Mouse (Mus musculus) forebrain, embryonic 12.5 days (tissue): ENCODE measurements at regions not wholly inside any gene's neighbourhood (a gene's known extent, or its start where the extent isn't known, plus 50 kb on each side); places are given as distances from the start of the nearest gene placed in this dataset.

ENCODE experiments used
- ATAC-seq: fragments of 200-750 bp; cut with Nextera tagmentation; 2 replicates; pipeline ENCODE4 v1.8.0; 2017; ENCODE audit warnings: moderate TSS enrichment; ENCODE audit not compliant: low FRiP score
- H3K27ac ChIP-seq: fragments of 300-500 bp; sonication (generic); 2 replicates; pipeline ENCODE4 v1.5.1; 2016; ENCODE audit warnings: mild to moderate bottlenecking
- H3K27me3 ChIP-seq: fragments of 300-500 bp; sonication (generic); 2 replicates; pipeline ENCODE4 v1.6.1; 2016; ENCODE audit warnings: mild to moderate bottlenecking
- H3K36me3 ChIP-seq: fragments of 300-500 bp; sonication (generic); replicated peaks from 2 replicates; pipeline ENCODE4 v1.6.1; 2016; ENCODE audit warnings: mild to moderate bottlenecking
- H3K4me1 ChIP-seq: fragments of 300-500 bp; sonication (generic); 2 replicates; pipeline ENCODE4 v1.6.1; 2016
- H3K4me2 ChIP-seq: fragments of 300-500 bp; sonication (generic); 2 replicates; pipeline ENCODE4 v1.6.1; 2016; ENCODE audit warnings: mild to moderate bottlenecking, moderate library complexity
- H3K4me3 ChIP-seq: fragments of 300-500 bp; sonication (generic); replicated peaks from 2 replicates; pipeline ENCODE4 v1.5.1; 2016; ENCODE audit warnings: mild to moderate bottlenecking
- H3K9ac ChIP-seq: fragments of 300-500 bp; sonication (generic); 2 replicates; pipeline ENCODE4 v1.6.1; 2016; ENCODE audit warnings: mild to moderate bottlenecking
- H3K9me3 ChIP-seq: fragments of 300-500 bp; sonication (generic); 2 replicates; pipeline ENCODE4 v1.6.1; 2016
- WGBS: fragments of 180-500 bp; shearing (Covaris S2); methylation state at CpG from one replicate; pipeline ENCODE4 v1.1.7; 2016; 5-methylcytosine and 5-hydroxymethylcytosine counted together

DNA sequence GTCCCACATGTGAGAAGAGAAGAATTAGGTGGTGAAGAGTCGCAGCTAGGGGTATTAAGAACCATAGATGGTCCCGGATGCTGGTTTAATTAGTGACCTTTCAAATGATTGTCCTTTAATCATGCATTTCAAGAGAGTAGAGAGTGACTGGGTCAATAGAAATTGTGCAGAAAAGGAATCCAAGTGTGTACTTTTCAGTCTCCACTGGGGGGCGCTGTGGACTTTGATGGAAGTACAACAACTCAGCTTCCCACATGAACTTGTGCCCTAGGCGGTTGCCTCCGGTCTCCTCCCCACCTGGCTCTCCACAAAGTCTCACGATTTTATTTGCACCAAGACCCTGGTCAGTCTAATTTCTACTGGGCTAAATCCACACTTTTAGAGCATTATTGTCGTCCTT is 142.8 kb upstream of the Zfp618 start:
- Histone ChIP-seq H3K9ac (no peak overlapping the region), H3K4me3 (no peak overlapping the region), H3K4me1 (no peaks in the 10 kb centered on the region; the same call in 1 of the 2 replicates), H3K4me2 (no peak overlapping the region), H3K36me3 (no peaks in the 10 kb centered on the region), H3K27ac (no peak overlapping the region), H3K27me3 (no peaks in the 10 kb centered on the region), H3K9me3 (no peaks in the 10 kb centered on the region)
- no peak for ATAC-seq
- WGBS: 52% methylated on average over 7 of the region's 7 CpGs

DNA sequence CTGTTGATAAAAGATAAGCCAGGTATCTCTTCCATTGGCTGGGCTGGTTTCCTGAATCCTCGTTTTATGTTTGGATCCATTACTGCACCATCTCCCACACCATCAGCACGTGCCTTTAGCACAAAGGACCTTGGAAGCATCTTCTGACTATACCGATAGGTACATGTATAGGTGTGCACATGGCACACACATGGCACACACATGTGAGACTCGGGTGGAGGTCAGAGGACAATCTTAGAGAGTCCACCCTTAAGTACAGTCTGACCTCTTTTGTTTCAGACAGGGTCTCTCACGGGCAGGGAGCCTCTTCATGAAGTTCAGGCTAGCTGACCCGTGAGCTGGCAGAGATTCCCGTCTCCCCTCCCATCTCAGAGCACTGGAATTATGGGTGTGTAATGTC is 142.3 kb upstream of the Zfp618 start:
- no peak overlapping the region for H3K9ac ChIP-seq
- H3K27me3 ChIP-seq: no peaks in the 10 kb centered on the region
- no peak overlapping the region for H3K4me3 ChIP-seq
- H3K27ac ChIP-seq: no peak overlapping the region
- no peaks in the 10 kb centered on the region for H3K36me3 ChIP-seq
- ATAC-seq: no peak
- H3K9me3 ChIP-seq: no peaks in the 10 kb centered on the region
- WGBS: 82% methylated on average over 7 of the region's 7 CpGs
- H3K4me2 ChIP-seq: no peak overlapping the region
- H3K4me1 ChIP-seq: no peaks in the 10 kb centered on the region; the same call in 1 of the 2 replicates

DNA sequence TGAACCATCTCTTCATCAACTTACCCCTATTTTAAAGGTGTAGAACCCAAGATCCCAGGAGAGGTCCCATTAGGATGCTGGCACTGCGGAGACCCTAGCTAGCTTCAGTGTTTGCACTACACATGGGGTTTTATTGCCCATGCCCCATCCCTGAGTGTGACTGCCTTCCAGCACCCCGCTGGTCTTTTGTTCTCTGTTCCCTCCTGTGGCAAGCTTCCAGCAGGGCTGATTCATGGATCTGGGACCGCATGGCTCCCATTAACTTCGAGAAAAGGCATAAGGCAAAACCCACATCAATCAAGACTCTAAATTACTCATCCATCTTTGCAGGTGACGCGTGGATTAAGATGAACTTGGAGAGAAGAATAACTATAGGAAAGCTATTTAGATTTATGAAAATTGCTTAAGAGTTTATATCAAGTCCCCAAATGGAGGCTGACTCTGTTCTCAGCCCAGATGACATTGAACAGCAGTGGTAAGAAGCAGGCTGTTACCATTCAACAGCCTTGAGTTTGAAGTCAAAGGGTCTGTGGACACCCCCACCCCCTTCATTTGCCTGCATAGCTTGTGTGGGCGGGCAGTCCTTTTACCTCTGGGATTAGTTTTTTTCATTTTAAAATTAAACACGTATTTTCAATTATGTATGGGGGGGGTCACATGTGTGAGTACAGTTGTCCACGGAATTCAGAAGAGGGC is 141.7 kb upstream of the Zfp618 start:
- Histone ChIP-seq H3K36me3 (no peaks in the 10 kb centered on the region), H3K4me1 (no peaks in the 10 kb centered on the region; the same call in 1 of the 2 replicates), H3K9me3 (no peaks in the 10 kb centered on the region), H3K27ac (no peak overlapping the region), H3K9ac (no peak overlapping the region), H3K27me3 (no peaks in the 10 kb centered on the region), H3K4me3 (no peak overlapping the region), H3K4me2 (no peak overlapping the region)
- ATAC-seq: no peak
- 50% methylated on average over 9 of the region's 9 CpGs for WGBS

DNA sequence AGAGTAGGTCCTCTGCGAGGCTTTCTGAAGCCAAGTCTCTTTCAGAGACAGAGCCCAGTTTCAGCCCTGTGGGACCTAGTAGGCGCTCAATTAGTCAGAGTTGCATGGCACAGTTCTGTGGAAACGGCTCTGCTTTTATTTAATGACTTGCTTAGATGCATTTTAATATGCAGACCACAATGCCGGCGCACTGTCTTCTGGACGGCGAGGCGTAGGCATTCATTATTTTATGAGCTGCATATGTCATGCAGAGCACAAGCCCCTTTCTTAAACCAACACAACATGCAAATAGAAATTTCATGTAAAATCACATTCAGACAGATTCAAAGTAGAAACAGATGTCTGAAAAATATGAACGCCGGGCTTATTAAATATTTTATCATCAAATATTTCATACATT is 140.8 kb upstream of the Zfp618 start:
- no peak overlapping the region for H3K4me2 ChIP-seq
- H3K27ac ChIP-seq: no peak overlapping the region
- no peak for ATAC-seq
- H3K9ac ChIP-seq: no peak overlapping the region
- no peak overlapping the region for H3K4me3 ChIP-seq
- WGBS: 70% methylated on average over 10 of the region's 10 CpGs
- no peaks in the 10 kb centered on the region; the same call in 1 of the 2 replicates for H3K4me1 ChIP-seq
- H3K27me3 ChIP-seq: no peaks in the 10 kb centered on the region
- H3K36me3 ChIP-seq: no peaks in the 10 kb centered on the region
- no peaks in the 10 kb centered on the region for H3K9me3 ChIP-seq

DNA sequence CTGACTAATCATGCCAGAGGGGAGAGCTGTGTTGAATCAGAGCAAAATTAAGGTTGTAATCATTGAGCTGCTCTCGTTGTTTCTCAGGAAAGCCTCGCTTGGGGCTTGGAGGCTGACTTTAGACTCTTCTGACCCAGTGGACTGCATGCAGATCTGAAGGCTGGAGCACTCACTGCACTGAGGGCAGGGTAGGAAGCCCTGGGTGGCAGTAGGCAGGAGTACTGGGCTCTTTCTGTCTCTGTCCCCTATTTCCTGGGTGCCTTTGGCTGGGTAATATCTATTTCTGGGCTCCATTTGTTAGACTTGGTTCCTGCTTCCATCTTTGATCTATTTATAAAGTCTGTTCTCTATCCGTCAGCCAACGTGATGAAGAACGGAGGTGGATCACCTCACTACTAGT is 140.1 kb upstream of the Zfp618 start:
- 86% methylated on average over 5 of the region's 5 CpGs for WGBS
- H3K27me3 ChIP-seq: no peaks in the 10 kb centered on the region
- no peak for ATAC-seq
- no peaks in the 10 kb centered on the region for H3K36me3 ChIP-seq
- no peaks in the 10 kb centered on the region; the same call in 1 of the 2 replicates for H3K4me1 ChIP-seq
- 0 out of 2 replicates have a peak overlapping the region, but pooled peaks have one; percentile 19 for H3K27ac ChIP-seq
- no peaks in the 10 kb centered on the region for H3K9me3 ChIP-seq
- H3K4me2 ChIP-seq: no peak overlapping the region
- no peak overlapping the region for H3K9ac ChIP-seq
- no peak overlapping the region for H3K4me3 ChIP-seq

- Histone ChIP-seq H3K4me3 (no peak overlapping the region), H3K27ac (no peak overlapping the region), H3K9ac (no peak overlapping the region), H3K36me3 (no peaks in the 10 kb centered on the region), H3K27me3 (no peaks in the 10 kb centered on the region), H3K4me2 (no peak overlapping the region), H3K9me3 (no peaks in the 10 kb centered on the region), H3K4me1 (peaks cover 2% of the 10 kb centered on the region)
- 67% methylated on average over 7 of the region's 7 CpGs for WGBS
- ATAC-seq: no peak
Observed at GRCm38 (mm10) chr4:62828963-62829362, 136.4 kb upstream of the Zfp618 start.

- H3K9me3 ChIP-seq: no peaks in the 10 kb centered on the region
- 9% methylated on average over 7 of the region's 7 CpGs for WGBS
- no peak overlapping the region for H3K4me2 ChIP-seq
Observed at GRCm38 (mm10) chr4:62833944-62834343, 131.4 kb upstream of the Zfp618 start.

DNA sequence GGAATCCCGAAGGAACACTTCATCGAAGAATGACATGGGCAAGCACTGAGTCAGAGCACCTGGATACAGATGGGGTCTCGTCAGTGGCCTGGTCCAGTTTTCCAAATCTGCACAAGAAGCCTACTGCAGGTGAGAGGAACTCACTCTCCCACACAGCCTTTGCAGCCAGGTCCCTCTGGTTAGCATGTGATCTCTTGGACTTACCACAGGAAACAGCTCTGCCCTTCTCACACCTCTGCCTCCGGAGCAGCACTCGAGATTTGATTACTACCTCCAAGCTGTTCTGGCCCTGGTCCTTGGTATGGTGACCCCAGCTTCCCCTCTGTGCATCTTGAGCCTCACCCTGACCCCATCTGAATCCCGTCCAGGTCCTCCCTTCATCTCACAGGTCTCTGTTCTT is 128.5 kb upstream of the Zfp618 start:
- H3K27ac ChIP-seq: no peak overlapping the region
- H3K4me3 ChIP-seq: no peak overlapping the region
- peaks cover 13% of the 10 kb centered on the region for H3K4me1 ChIP-seq
- H3K4me2 ChIP-seq: no peak overlapping the region
- 69% methylated on average over 6 of the region's 6 CpGs for WGBS
- no peaks in the 10 kb centered on the region for H3K36me3 ChIP-seq
- H3K9me3 ChIP-seq: no peaks in the 10 kb centered on the region
- no peak overlapping the region for H3K9ac ChIP-seq
- no peaks in the 10 kb centered on the region for H3K27me3 ChIP-seq
- ATAC-seq: no peak

More at GRCm38 (mm10) chr4:62833944-62834343, 131.4 kb upstream of the Zfp618 start:
- H3K27me3 ChIP-seq: no peaks in the 10 kb centered on the region
- H3K36me3 ChIP-seq: no peaks in the 10 kb centered on the region
- H3K4me1 ChIP-seq: peaks cover 13% of the 10 kb centered on the region
- no peak overlapping the region for H3K27ac ChIP-seq
- H3K9ac ChIP-seq: no peak overlapping the region
- peak; percentile 83; the same call in 1 of the 2 replicates for ATAC-seq
- no peak overlapping the region for H3K4me3 ChIP-seq

DNA sequence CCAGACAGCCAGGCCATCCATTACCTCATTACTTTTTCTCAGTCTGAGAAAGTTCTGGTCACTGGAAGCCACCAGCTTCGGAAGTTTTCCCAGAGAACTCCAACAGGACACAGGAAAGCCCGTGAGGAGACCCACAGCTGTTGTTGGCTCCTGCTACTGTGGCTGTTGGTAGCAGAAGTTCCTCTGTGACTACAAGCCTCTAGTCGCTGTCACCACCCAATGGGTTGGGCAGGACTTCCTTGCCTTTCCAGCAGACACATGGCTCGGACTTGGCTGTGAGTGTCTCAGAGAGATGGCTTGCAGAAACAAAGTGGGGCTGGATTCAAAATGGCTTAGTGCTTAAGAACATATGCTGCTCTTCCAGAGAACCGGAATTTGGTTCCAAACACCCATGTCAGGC is 114.8 kb upstream of the Zfp618 start:
- WGBS: 89% methylated on average over 5 of the region's 5 CpGs
- ATAC-seq: no peak
- H3K9me3 ChIP-seq: no peaks in the 10 kb centered on the region
- no peak overlapping the region for H3K4me3 ChIP-seq
- H3K27ac ChIP-seq: no peak overlapping the region
- H3K4me2 ChIP-seq: no peak overlapping the region
- H3K36me3 ChIP-seq: no peaks in the 10 kb centered on the region
- H3K27me3 ChIP-seq: no peaks in the 10 kb centered on the region
- H3K9ac ChIP-seq: no peak overlapping the region
- H3K4me1 ChIP-seq: no peaks in the 10 kb centered on the region

DNA sequence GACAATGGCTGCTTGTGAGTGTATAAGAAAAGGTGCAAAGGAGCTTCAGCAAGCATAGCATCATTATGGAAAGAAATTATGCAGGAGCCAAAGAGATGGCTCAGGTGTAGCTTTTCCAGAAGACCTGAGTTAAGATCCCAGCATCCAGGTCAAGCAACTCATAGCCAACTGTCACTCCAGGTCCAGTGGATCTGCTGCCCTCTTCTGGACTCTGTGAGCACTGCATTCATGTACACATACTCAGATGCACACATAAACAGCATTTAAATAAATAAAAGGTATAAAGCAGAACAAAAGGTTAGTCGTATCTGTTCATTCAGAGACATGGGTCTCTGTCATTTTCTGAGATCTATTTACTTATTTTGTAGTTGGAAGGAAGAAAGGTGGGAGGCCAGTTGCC is 112.0 kb upstream of the Zfp618 start:
- Histone ChIP-seq H3K27ac (no peak overlapping the region), H3K4me2 (no peak overlapping the region), H3K9ac (no peak overlapping the region), H3K27me3 (no peaks in the 10 kb centered on the region), H3K9me3 (no peaks in the 10 kb centered on the region), H3K4me3 (no peak overlapping the region), H3K36me3 (no peaks in the 10 kb centered on the region), H3K4me1 (no peaks in the 10 kb centered on the region)
- WGBS: 83% methylated on average over 1 of the region's 1 CpGs
- ATAC-seq: no peak

DNA sequence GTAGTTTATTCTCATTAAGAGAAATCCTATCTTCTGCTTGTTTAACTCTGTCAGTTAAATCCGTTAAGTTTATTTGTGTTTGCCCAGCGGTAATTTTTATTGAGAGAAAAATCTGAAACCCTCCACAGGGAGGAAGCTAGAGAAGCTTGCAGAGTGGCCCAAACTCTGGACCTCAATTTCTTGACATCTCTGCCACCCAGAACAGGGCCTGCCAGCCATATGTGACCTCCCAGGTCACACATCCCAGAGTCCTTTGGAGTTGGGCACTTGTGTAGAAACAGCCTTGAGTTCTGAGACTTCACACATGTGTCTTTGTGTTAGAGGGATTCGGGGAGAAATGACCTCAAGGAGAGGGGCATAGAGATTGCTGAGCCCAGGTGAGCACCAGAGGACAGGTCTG is 109.0 kb upstream of the Zfp618 start:
- no peaks in the 10 kb centered on the region for H3K9me3 ChIP-seq
- H3K4me3 ChIP-seq: no peak overlapping the region
- no peak overlapping the region for H3K4me2 ChIP-seq
- no peaks in the 10 kb centered on the region for H3K36me3 ChIP-seq
- no peaks in the 10 kb centered on the region for H3K27me3 ChIP-seq
- no peak for ATAC-seq
- H3K4me1 ChIP-seq: no peaks in the 10 kb centered on the region
- no peak overlapping the region for H3K9ac ChIP-seq
- H3K27ac ChIP-seq: no peak overlapping the region
- WGBS: 72% methylated on average over 3 of the region's 3 CpGs

GRCm38 (mm10) chr4:62862756-62863155 is 102.6 kb upstream of the Zfp618 start:
- H3K4me3 ChIP-seq: no peak overlapping the region
- H3K9ac ChIP-seq: no peak overlapping the region
- ATAC-seq: no peak
- no peak overlapping the region for H3K27ac ChIP-seq
- 92% methylated on average over 3 of the region's 3 CpGs for WGBS
- H3K4me2 ChIP-seq: no peak overlapping the region
- no peaks in the 10 kb centered on the region for H3K36me3 ChIP-seq
- no peaks in the 10 kb centered on the region for H3K27me3 ChIP-seq
- no peaks in the 10 kb centered on the region for H3K9me3 ChIP-seq
- no peaks in the 10 kb centered on the region for H3K4me1 ChIP-seq

- Histone ChIP-seq H3K27ac (no peak overlapping the region), H3K9ac (no peak overlapping the region), H3K27me3 (0 out of 2 replicates have a peak, but pooled peaks cover 13% of the 10 kb centered on the region), H3K9me3 (no peaks in the 10 kb centered on the region), H3K4me3 (no peak overlapping the region), H3K4me2 (no peak overlapping the region), H3K36me3 (no peaks in the 10 kb centered on the region), H3K4me1 (peaks cover 10% of the 10 kb centered on the region; the same call in 1 of the 2 replicates)
- WGBS: 67% methylated on average over 14 of the region's 14 CpGs
- no peak for ATAC-seq
Observed at GRCm38 (mm10) chr4:62870391-62870983, 94.9 kb upstream of the Zfp618 start.
